Mouse (Mus musculus) erythroblast, embryonic 14.5 days (primary cell): Measurements from ENCODE around the gene Gdf11.

Experiments
- GATA1 ChIP-seq: IDR thresholded peaks from 2 replicates; pipeline ENCODE4 v1.6.1; 2012; ENCODE audit warnings: low read length, inconsistent platforms, mixed read lengths
- TAL1 ChIP-seq: IDR thresholded peaks from 3 replicates; pipeline ENCODE4 v1.6.1; 2012; ENCODE audit warnings: low read length, inconsistent platforms, mixed read lengths

- TF ChIP-seq GATA1 (no peak), TAL1 (no peak)
Observed at GRCm38 (mm10) chr10:128923935-128924334, 32.4 kb upstream of the Gdf11 start, which contains the start of gene Bloc1s1.
